Mouse (Mus musculus) lung, postnatal 0 days (tissue): ENCODE measurements at regions not wholly inside any gene's neighbourhood (a gene's known extent, or its start where the extent isn't known, plus 50 kb on each side); places are given as distances from the start of the nearest gene placed in this dataset.

Experiments
- CTCF ChIP-seq: IDR thresholded peaks from 2 replicates; pipeline ENCODE4 v1.5.1; 2016; ENCODE audit warnings: antibody characterized with exemption, mild to moderate bottlenecking
- EP300 ChIP-seq: IDR thresholded peaks from 2 replicates; pipeline ENCODE4 v1.6.1; 2016; ENCODE audit warnings: antibody characterized with exemption, mild to moderate bottlenecking, control low read depth

- no peak for TF ChIP-seq CTCF
- TF ChIP-seq EP300: no peak
Observed at GRCm38 (mm10) chr15:90140966-90141365, 83.1 kb upstream of the Alg10b start.
